Mouse (Mus musculus): ENCODE measurements at regions not wholly inside any gene's neighbourhood (a gene's known extent, or its start where the extent isn't known, plus 50 kb on each side); places are given as distances from the start of the nearest gene placed in this dataset.

DNA sequence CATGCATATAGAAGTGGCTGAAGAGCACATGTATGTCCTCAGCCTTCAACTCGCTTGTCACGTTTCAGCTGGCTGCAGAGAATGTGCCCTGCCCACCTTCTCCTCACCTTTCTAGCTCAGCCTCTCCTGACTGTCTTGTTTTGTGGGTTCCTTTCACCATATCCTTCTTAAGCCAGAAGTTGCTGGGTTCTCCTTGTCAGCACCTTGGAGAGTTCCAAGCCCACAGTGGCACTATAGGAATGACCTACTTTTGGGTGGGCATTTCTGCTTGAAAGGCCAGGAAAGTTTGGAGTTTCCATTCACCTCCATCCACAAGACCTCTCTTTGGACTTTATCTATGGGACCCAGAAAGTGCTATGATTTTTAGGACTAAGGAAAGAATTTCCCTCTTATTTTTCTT is 144.5 kb upstream of the Kcnd3 start:
- TF ChIP-seq POLR2A (IDR thresholded peaks at IDR 0.05; ENCODE audit: low read depth, low read length) = no peak
- no peak for TF ChIP-seq MAX (IDR thresholded peaks at IDR 0.05; ENCODE audit: low read length)
- no peak for TF ChIP-seq MAZ (IDR thresholded peaks at IDR 0.05; ENCODE audit: low read depth, low read length)
- TF ChIP-seq POLR2AphosphoS2 (IDR thresholded peaks at IDR 0.05; ENCODE audit: low read depth, low read length) = no peak
- no peak for TF ChIP-seq CTCF (conservative IDR thresholded peaks at IDR 0.05 in 1 of 2, IDR thresholded peaks at IDR 0.05 in 1 of 2; ENCODE audit: low read depth in 2 of 2, low read length in 2 of 2)
- TF ChIP-seq ETS1 (conservative IDR thresholded peaks at IDR 0.05; ENCODE audit: low read depth, low read length) = no peak
- no peak for TF ChIP-seq HCFC1 (IDR thresholded peaks at IDR 0.05; ENCODE audit: low read depth, low read length)
- no peak for TF ChIP-seq MAFK (IDR thresholded peaks at IDR 0.05; ENCODE audit: insufficient replicate concordance, low read length)
- TF ChIP-seq USF1 (IDR thresholded peaks at IDR 0.05; ENCODE audit: low read depth, low read length) = no peak
- no peak for TF ChIP-seq ZMIZ1 (IDR thresholded peaks at IDR 0.05; ENCODE audit: low read depth, low read length)
- TF ChIP-seq EP300 (IDR thresholded peaks at IDR 0.05; ENCODE audit: low read length) = no peak
- no peak for TF ChIP-seq SMC3 (IDR thresholded peaks at IDR 0.05; ENCODE audit: low read depth, low read length)
